Mouse (Mus musculus) gastrocnemius, adult 2 months (tissue): ENCODE results near the gene Ildr2. TPM values are rescaled to one million over a fixed set of nuclear protein-coding genes. Genes with fewer than 3 reads are reported as not detected.
A peak's percentile ranks its signal among the peaks of the same experiment; 100 is the strongest.

Source experiments
- DNase-seq: peaks from one replicate; pipeline ENCODE4 v3.0.0; 2022
- H3K27ac ChIP-seq: fragments of 200-600 bp; 2 replicates; pipeline ENCODE4 v1.8.1; 2022; ENCODE audit warnings: mild to moderate bottlenecking
- H3K4me3 ChIP-seq: fragments of 200-600 bp; 2 replicates; pipeline ENCODE4 v1.8.1; 2022; ENCODE audit warnings: mild to moderate bottlenecking, moderate library complexity
- CTCF ChIP-seq: fragments of 200-600 bp; IDR thresholded peaks from 2 replicates; pipeline ENCODE4 v1.8.1; 2022; ENCODE audit warnings: antibody characterized with exemption, mild to moderate bottlenecking, moderate library complexity
- intact Hi-C: fragments of 180-260 bp; cut with DNase I; formaldehyde crosslinking; loops from one replicate; pipeline ENCODE4 v1.15.1; 2025
- total RNA-seq, 2 experiments: library from RNA; stranded (reverse); gene quantifications; 2 replicates each; pipeline ENCODE4 v1.2.3; 2021

Gene Ildr2
- total RNA-seq, 2 experiments from 2014 or later: 1.3 to 2.5 TPM

GRCm38 (mm10) chr1:166315706-166316105 lies 61.8 kb downstream of the Ildr2 start:
- H3K4me3 ChIP-seq: no peak overlapping the region
- intact Hi-C loops: no loop called here
- no peak for DNase-seq
- no peak for TF ChIP-seq CTCF
- no peak overlapping the region for H3K27ac ChIP-seq

GRCm38 (mm10) chr1:166319132-166319698 lies 65.3 kb downstream of the Ildr2 start:
- TF ChIP-seq CTCF: peak; percentile 65
- H3K27ac ChIP-seq: no peak overlapping the region
- H3K4me3 ChIP-seq: no peak overlapping the region
- peak; percentile 47 for DNase-seq
- intact Hi-C loops: loop anchor here (2.0 kb wide), 1 partner anchor 158 kb away; no protein-coding TSS in a partner anchor

GRCm38 (mm10) chr1:166326421-166326820 lies 72.5 kb downstream of the Ildr2 start:
- intact Hi-C loops: no loop called here
- DNase-seq: no peak
- Histone ChIP-seq H3K27ac (no peak overlapping the region), H3K4me3 (no peak overlapping the region)
- no peak for TF ChIP-seq CTCF

GRCm38 (mm10) chr1:166330752-166331151 lies 76.8 kb downstream of the Ildr2 start:
- intact Hi-C loops: no loop called here
- DNase-seq: no peak
- no peak for TF ChIP-seq CTCF
- Histone ChIP-seq H3K27ac (no peak overlapping the region), H3K4me3 (no peak overlapping the region)

GRCm38 (mm10) chr1:166339110-166339509 lies 85.2 kb downstream of the Ildr2 start:
- peak; percentile 28 for DNase-seq
- Histone ChIP-seq H3K27ac (no peak overlapping the region), H3K4me3 (no peak overlapping the region)
- TF ChIP-seq CTCF: no peak
- intact Hi-C loops: no loop called here

- no peak for TF ChIP-seq CTCF
- no peak for DNase-seq
- no peak overlapping the region for H3K4me3 ChIP-seq
- intact Hi-C loops: no loop called here
- no peak overlapping the region for H3K27ac ChIP-seq
These were observed 88.1 kb downstream of the Ildr2 start for GRCm38 (mm10) chr1:166342060-166342459.

- no peak for TF ChIP-seq CTCF
- no peak for DNase-seq
- Histone ChIP-seq H3K27ac (no peak overlapping the region), H3K4me3 (no peak overlapping the region)
- intact Hi-C loops: no loop called here
These were observed 88.6 kb downstream of the Ildr2 start for GRCm38 (mm10) chr1:166342539-166342938.

- no peak for DNase-seq
- Histone ChIP-seq H3K4me3 (no peak overlapping the region), H3K27ac (no peak overlapping the region)
- intact Hi-C loops: no loop called here
- TF ChIP-seq CTCF: no peak
These were observed 89.6 kb downstream of the Ildr2 start for GRCm38 (mm10) chr1:166343586-166343985.

- DNase-seq: no peak
- Histone ChIP-seq H3K4me3 (no peak overlapping the region), H3K27ac (no peak overlapping the region)
- TF ChIP-seq CTCF: no peak
- intact Hi-C loops: no loop called here
These were observed 90.5 kb downstream of the Ildr2 start for GRCm38 (mm10) chr1:166344300-166345077.

GRCm38 (mm10) chr1:166345602-166346001 lies 91.7 kb downstream of the Ildr2 start:
- H3K27ac ChIP-seq: no peak overlapping the region
- intact Hi-C loops: no loop called here
- no peak for DNase-seq
- no peak overlapping the region for H3K4me3 ChIP-seq
- TF ChIP-seq CTCF: no peak

- no peak overlapping the region for H3K27ac ChIP-seq
- H3K4me3 ChIP-seq: no peak overlapping the region
- intact Hi-C loops: no loop called here
- no peak for DNase-seq
- no peak for TF ChIP-seq CTCF
These were observed 93.0 kb downstream of the Ildr2 start for GRCm38 (mm10) chr1:166346906-166347305.

GRCm38 (mm10) chr1:166349341-166349740 lies 95.4 kb downstream of the Ildr2 start:
- H3K4me3 ChIP-seq: no peak overlapping the region
- H3K27ac ChIP-seq: no peak overlapping the region
- intact Hi-C loops: no loop called here
- no peak for TF ChIP-seq CTCF
- no peak for DNase-seq

GRCm38 (mm10) chr1:166349751-166350150 lies 95.8 kb downstream of the Ildr2 start:
- Histone ChIP-seq H3K27ac (no peak overlapping the region), H3K4me3 (no peak overlapping the region)
- no peak for DNase-seq
- no peak for TF ChIP-seq CTCF
- intact Hi-C loops: no loop called here
